Mouse (Mus musculus) hindbrain, embryonic 10.5 days (tissue): ENCODE measurements around the gene Heyl. TPM values are rescaled to one million over a fixed set of nuclear protein-coding genes. Genes with fewer than 3 reads are reported as not detected.

Experiments used
- DNase-seq: peaks from one replicate; pipeline ENCODE4 v3.0.0-alpha.2; 2017; ENCODE audit warnings: low spot score
- H3K27ac ChIP-seq: fragments of 300-500 bp; sonication (generic); 2 replicates; pipeline ENCODE4 v1.5.1; 2016; ENCODE audit warnings: mild to moderate bottlenecking, moderate library complexity
- H3K27me3 ChIP-seq: fragments of 300-500 bp; sonication (generic); 2 replicates; pipeline ENCODE4 v1.6.1; 2016; ENCODE audit warnings: mild to moderate bottlenecking; ENCODE audit not compliant: poor library complexity, insufficient read depth, severe bottlenecking
- H3K36me3 ChIP-seq: fragments of 300-500 bp; sonication (generic); 2 replicates; pipeline ENCODE4 v1.6.1; 2016; ENCODE audit warnings: mild to moderate bottlenecking, moderate library complexity
- H3K4me1 ChIP-seq: fragments of 300-500 bp; sonication (generic); replicated peaks from 2 replicates; pipeline ENCODE4 v1.6.1; 2016; ENCODE audit warnings: mild to moderate bottlenecking
- H3K4me3 ChIP-seq: fragments of 300-500 bp; sonication (generic); 2 replicates; pipeline ENCODE4 v1.5.1; 2016; ENCODE audit warnings: mild to moderate bottlenecking, moderate library complexity
- H3K9me3 ChIP-seq: fragments of 300-500 bp; sonication (generic); 2 replicates; pipeline ENCODE4 v1.6.1; 2016; ENCODE audit warnings: mild to moderate bottlenecking, moderate library complexity
- WGBS: fragments of 180-500 bp; shearing (Covaris S2); methylation state at CpG from one replicate; pipeline ENCODE4 v1.1.7; 2016; 5-methylcytosine and 5-hydroxymethylcytosine counted together
- polyA plus RNA-seq: library from polyadenylated mRNA; unstranded; fragments of >200 nt; fragmentation: Nextera tagmentation; extraction: Ambion mirVana; gene quantifications from 2 replicates; pipeline ENCODE4 v1.2.1, GENCODE M21; 2016

The Heyl gene
- 11.5 and 21.7 TPM in 2 replicates for polyA plus RNA-seq

DNA sequence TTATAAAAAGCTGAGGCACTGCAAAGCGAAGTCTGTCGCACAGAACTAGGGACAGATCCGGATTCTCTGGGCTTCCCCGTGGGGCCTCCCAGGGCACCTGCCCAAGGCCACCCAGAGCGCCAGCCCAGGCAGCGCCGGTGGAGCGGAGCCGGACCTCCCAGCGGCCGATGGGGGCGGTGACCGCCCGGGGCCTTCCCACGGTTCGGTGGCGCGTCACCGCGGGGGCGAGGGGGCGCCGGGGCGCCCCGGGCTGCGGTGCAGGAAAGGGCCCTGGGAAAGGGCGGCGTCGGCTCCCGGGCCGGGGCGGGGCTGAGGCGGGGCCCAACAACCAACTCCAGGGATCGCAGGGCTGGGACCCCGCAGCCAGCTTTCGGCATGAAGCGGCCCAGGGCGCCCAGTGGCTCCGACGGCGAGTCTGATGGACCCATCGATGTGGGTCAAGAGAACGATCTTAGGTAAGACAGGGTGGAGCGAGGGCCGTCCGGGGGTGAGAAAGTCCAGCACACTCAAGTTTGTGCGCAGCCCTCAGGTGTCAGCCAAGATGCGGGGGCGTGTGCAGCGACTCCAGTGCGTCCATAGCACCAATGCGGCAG lies at the start of gene Heyl:
Heyl (plus strand) TSS at position 65 of the 593 bp plus-strand sequence.
- WGBS = 2% methylated on average over 52 of the region's 52 CpGs
- peak; percentile 50 for DNase-seq
- Histone ChIP-seq H3K4me1 (peaks cover 51% of the 10 kb centered on the region), H3K9me3 (no peaks in the 10 kb centered on the region), H3K4me3 (peak within 1 kb of the TSS; percentile 60), H3K27me3 (peaks cover 92% of the 10 kb centered on the region), H3K36me3 (no peaks in the 10 kb centered on the region), H3K27ac (peak within 1 kb of the TSS; percentile 74)

DNA sequence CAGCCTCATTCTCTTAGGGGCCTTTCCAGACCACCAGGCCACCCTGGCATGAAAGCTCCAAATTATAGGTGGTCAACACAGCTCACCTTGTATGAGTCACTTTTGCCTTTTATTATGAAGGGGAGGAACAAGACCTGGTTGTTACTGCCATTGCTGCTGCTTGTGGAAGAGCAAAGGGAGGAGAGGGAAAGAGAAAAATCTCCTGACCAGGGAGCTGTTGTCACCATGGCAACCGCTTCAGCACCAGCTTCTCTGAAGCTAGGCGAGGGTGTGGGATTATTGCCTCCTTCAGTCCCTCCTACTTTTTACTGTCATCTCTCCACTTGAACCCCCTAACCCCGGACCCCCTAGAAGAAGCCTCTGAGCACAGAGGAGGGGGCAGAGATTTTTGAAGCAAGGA lies 48.5 kb upstream of the Heyl start:
- H3K27ac ChIP-seq = no peak overlapping the region
- H3K4me1 ChIP-seq = peaks cover 21% of the 10 kb centered on the region
- no peaks in the 10 kb centered on the region for H3K9me3 ChIP-seq
- no peaks in the 10 kb centered on the region for H3K36me3 ChIP-seq
- 47% methylated on average over 3 of the region's 3 CpGs for WGBS
- no peak for DNase-seq
- peaks cover 86% of the 10 kb centered on the region for H3K27me3 ChIP-seq
- no peak overlapping the region for H3K4me3 ChIP-seq

DNA sequence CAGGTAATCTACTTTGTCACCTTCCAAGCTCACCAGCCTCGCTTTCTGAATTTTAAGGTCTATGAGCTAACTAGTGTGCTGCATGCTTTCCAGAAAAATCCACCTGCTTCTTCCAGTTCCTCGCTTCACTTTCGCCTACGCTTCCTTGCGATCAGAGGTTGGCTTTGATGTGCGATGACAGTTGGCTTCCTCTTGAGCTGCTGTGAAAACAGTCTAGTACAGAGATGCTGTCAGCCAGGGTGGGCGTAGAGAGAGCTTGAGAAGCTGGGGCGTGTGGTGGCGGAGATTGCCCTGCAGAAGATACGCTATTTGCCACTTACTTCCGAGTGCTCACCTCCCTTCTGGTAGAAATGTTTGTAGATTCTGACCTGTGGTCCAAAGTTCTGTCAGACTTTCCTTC lies 41.0 kb upstream of the Heyl start:
- DNase-seq = no peak
- Histone ChIP-seq H3K4me1 (no peaks in the 10 kb centered on the region), H3K9me3 (no peaks in the 10 kb centered on the region), H3K27me3 (peaks cover 43% of the 10 kb centered on the region), H3K36me3 (no peaks in the 10 kb centered on the region), H3K27ac (no peak overlapping the region), H3K4me3 (no peak overlapping the region)
- WGBS = 82% methylated on average over 11 of the region's 11 CpGs

DNA sequence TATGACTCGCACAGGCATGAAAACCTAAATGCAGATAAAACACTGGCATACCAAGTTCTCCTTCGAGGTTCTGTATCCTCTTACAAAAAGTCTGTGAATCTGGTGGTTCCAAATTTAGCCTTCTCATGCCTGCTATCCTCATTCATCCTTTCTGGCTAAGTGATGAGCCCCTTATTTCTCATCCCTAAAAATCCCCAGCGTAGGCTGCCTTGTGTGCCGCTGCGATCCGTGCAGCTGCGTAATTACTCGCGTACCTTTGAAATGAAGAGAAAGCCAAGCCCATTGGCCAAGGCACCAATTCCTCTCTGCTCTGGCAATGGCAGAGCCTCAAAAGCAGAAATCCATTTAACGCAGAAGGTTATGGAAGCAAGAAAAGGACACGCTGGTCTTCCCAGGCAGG lies 39.6 kb upstream of the Heyl start:
- Histone ChIP-seq H3K27ac (no peak overlapping the region), H3K9me3 (no peaks in the 10 kb centered on the region), H3K4me3 (no peak overlapping the region), H3K27me3 (peaks cover 44% of the 10 kb centered on the region), H3K36me3 (no peaks in the 10 kb centered on the region), H3K4me1 (no peaks in the 10 kb centered on the region)
- WGBS = 92% methylated on average over 11 of the region's 11 CpGs
- no peak for DNase-seq

DNA sequence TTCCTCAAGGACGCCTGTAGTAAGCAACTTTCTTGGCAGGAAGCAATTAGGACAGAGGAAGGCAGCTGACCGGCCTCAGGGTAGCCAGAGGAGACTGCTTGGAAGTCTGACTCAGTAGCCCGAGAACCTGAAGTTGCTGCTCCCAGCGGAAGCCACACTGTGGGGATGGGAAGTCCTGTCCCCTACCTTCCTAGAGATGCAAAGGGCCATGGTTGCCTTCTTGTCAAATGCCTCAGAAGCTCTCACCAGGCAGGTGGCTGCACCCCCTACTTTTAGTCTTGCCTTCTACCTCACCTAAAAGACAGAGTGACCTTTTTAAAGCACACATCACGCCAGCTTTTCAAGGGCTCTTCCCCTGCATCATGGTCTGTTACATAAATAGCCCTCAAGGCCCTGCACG lies 36.7 kb upstream of the Heyl start:
- Histone ChIP-seq H3K27ac (no peak overlapping the region), H3K9me3 (no peaks in the 10 kb centered on the region), H3K4me3 (no peak overlapping the region), H3K4me1 (peaks cover 11% of the 10 kb centered on the region), H3K36me3 (no peaks in the 10 kb centered on the region), H3K27me3 (peaks cover 65% of the 10 kb centered on the region)
- no peak for DNase-seq
- WGBS = 69% methylated on average over 6 of the region's 6 CpGs

DNA sequence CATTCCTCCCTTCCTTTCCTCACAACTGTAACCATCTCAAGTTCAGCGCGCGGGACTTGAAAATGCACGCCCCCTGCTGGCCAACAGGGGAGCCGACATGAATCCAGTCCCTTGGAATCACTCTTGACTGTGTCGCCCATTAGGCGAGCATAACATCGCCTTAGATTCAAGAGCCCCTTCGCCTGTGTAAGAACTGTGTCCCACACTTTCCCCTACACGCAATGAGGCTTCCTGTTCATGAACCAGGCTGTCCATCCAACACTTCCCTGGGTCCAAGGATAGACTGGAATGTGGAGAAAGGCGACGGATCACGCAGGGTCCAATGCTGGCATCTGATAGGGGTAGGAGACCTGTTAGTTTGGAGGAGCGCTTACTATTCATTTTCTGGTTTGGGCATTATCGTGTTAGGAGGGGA lies 32.6 kb upstream of the Heyl start:
- Histone ChIP-seq H3K4me3 (peak overlapping the region; percentile 60), H3K27me3 (peaks cover 69% of the 10 kb centered on the region), H3K4me1 (peaks cover 16% of the 10 kb centered on the region), H3K9me3 (no peaks in the 10 kb centered on the region), H3K27ac (no peak overlapping the region), H3K36me3 (no peaks in the 10 kb centered on the region)
- 3% methylated on average over 15 of the region's 15 CpGs for WGBS
- peak; percentile 75 for DNase-seq

DNA sequence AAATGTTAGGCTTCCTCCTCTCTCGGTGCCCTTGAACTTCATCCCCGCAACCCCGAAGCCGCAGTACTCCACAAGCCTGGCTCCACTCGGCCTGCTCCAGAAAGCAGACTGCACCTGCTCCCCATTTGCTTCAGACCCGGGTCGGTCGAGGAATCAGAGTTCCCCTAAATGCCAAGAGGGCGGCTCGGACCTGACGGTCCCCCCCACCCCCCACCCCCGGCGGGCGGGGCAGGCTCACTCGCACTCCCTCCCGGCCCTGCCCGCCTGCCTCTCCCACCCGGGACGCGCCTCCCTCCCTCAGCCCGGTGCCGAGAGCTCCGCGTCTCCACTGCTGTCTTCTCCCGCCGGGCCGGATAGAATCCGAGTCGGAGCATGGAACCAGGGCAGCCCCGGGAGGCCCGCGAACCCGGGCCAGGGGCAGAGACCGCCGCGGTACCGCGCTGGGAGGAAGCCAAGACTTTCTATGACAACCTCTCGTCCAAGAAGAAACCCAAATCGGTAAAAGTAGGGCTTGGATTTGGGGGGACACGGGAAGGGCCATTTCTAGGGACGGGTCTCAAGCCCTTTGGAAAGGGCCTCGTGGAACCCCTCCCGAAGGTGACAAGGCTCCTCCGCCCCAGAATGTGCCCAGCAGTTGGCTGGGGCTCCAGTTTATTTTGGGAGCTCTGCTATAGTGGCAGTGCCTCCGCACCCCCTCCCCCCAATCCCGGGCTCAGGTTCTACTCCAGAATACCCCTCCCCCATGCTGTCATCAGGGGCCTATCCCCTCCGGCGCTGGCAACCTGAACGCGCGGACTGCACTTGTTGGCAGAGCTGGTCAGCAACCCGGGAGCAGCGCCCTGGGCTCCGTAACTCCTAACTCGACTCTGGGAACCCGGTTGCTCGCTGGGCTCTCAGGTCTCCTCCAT lies 31.9 kb upstream of the Heyl start, which contains the start of gene Nt5c1a:
Nt5c1a (plus strand) TSS at position 319 of the 908 bp plus-strand sequence.
- peak; percentile 46 for DNase-seq
- peak within 1 kb of the TSS; percentile 37 for H3K27ac ChIP-seq
- H3K4me3 ChIP-seq = peak within 1 kb of the TSS; percentile 60
- no peaks in the 10 kb centered on the region for H3K36me3 ChIP-seq
- H3K4me1 ChIP-seq = peaks cover 16% of the 10 kb centered on the region
- WGBS = 1% methylated on average over 58 of the region's 58 CpGs
- peaks cover 63% of the 10 kb centered on the region for H3K27me3 ChIP-seq
- no peaks in the 10 kb centered on the region for H3K9me3 ChIP-seq

DNA sequence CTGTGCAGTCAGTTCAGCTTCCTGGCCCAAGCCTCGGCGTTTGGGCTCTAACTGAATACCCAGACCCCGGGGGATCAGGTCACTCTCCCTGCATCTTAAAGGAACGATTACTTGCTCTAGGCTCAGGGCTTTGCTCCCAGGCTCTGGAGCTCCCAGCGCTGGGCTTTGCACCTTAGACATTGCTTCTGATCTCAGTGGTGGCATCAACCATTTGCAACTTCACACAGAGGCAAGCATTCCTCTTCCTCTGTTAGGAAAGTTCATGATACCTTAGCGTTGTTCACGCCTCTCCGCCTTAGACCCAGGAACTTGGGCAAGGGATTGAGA lies 31.3 kb upstream of the Heyl start:
- DNase-seq = no peak
- peaks cover 61% of the 10 kb centered on the region for H3K27me3 ChIP-seq
- 5% methylated on average over 8 of the region's 8 CpGs for WGBS
- no peaks in the 10 kb centered on the region for H3K9me3 ChIP-seq
- H3K36me3 ChIP-seq = no peaks in the 10 kb centered on the region
- H3K27ac ChIP-seq = no peak overlapping the region
- peaks cover 16% of the 10 kb centered on the region for H3K4me1 ChIP-seq
- H3K4me3 ChIP-seq = peak overlapping the region; percentile 60

DNA sequence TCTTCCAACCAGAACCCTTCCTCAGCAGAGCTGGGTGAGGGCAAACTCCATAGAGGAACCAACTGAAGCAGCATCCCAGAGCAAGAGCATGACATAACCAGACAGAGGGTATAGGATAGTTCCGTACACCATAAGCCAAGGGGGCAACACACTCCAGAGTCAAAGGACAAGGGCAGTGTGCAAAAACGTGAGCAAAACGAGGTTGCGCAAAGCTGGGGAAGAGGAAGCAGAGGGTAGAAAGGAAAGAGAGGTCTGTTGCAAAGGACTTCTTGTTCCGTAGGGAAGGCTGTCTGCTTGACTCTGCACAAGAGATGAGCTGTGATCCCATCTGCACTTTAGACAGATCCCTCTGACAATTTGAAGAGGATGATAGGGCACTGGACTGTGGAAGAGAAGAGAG lies 26.0 kb upstream of the Heyl start:
- WGBS = 83% methylated on average over 5 of the region's 5 CpGs
- Histone ChIP-seq H3K4me1 (no peaks in the 10 kb centered on the region), H3K4me3 (no peak overlapping the region), H3K36me3 (no peaks in the 10 kb centered on the region), H3K27me3 (peaks cover 31% of the 10 kb centered on the region), H3K27ac (no peak overlapping the region), H3K9me3 (no peaks in the 10 kb centered on the region)
- DNase-seq = no peak

DNA sequence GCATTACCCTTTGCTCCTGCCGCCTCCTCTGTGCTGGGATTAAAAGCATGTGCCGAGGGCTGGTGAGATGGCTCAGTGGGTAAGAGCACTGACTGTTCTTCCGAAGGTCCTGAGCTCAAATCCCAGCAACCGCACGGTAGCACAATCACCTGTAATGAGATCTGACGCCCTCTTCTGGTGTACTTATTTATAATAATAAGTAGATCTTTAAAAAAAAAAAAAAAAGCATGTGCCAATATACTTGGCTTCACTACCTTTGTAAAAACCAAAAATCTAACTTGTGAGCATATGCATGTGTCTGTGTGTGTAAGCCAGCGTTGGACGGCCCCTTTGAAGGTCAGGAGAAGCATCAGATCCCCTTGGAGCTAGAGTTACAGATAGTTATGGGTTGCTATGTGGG lies 22.4 kb upstream of the Heyl start:
- WGBS = 58% methylated on average over 8 of the region's 8 CpGs
- no peak for DNase-seq
- H3K4me1 ChIP-seq = peaks cover 12% of the 10 kb centered on the region; the same call in 1 of the 2 replicates
- H3K27ac ChIP-seq = no peak overlapping the region
- no peaks in the 10 kb centered on the region for H3K9me3 ChIP-seq
- H3K4me3 ChIP-seq = no peak overlapping the region
- H3K27me3 ChIP-seq = peaks cover 16% of the 10 kb centered on the region
- no peaks in the 10 kb centered on the region for H3K36me3 ChIP-seq

DNA sequence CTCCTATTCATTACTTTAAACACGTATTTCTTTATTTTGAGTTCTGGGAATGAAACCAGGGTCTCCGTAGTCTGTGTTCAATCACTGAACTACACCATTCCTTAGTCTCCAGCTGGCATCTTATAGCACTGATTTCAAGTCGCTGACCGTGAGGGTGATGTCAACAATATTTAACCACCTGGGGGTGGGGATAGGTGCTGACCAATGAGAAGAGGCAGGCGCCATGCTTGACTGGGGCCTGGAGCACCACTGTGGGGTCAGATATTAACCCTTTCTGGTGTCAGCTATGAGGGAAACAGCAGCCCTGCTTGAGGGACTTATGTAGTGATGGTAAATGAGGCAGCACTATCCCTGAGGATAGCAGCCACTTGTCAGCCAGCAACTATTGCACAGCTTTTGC lies 21.9 kb upstream of the Heyl start:
- H3K36me3 ChIP-seq = no peaks in the 10 kb centered on the region
- no peak overlapping the region for H3K27ac ChIP-seq
- H3K27me3 ChIP-seq = peaks cover 16% of the 10 kb centered on the region
- DNase-seq = no peak
- 70% methylated on average over 5 of the region's 5 CpGs for WGBS
- no peak overlapping the region for H3K4me3 ChIP-seq
- no peaks in the 10 kb centered on the region for H3K9me3 ChIP-seq
- H3K4me1 ChIP-seq = peaks cover 12% of the 10 kb centered on the region; the same call in 1 of the 2 replicates

DNA sequence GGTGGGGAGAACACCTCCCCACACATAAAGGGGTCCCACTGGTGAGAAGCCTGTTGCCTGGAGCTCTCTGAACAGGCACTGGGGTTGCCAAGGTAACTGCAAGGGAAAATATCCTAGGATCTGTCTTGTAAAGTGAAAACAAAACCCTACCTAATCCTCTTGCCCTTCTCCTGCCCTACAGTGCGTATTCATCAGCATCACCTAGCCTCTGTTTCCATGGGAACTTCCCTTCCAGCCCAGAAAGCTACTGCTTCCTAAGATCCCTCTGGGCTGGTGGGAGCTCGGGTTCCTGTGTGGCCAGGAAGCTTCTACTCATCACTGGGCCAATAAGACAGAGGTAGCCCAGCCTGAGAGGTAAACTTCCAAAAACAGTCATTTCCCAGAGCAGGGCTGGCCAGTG lies 21.0 kb upstream of the Heyl start:
- 59% methylated on average over 2 of the region's 2 CpGs for WGBS
- no peak for DNase-seq
- H3K4me3 ChIP-seq = no peak overlapping the region
- no peaks in the 10 kb centered on the region for H3K9me3 ChIP-seq
- H3K36me3 ChIP-seq = no peaks in the 10 kb centered on the region
- no peak overlapping the region for H3K27ac ChIP-seq
- peaks cover 12% of the 10 kb centered on the region; the same call in 1 of the 2 replicates for H3K4me1 ChIP-seq
- peaks cover 12% of the 10 kb centered on the region for H3K27me3 ChIP-seq

DNA sequence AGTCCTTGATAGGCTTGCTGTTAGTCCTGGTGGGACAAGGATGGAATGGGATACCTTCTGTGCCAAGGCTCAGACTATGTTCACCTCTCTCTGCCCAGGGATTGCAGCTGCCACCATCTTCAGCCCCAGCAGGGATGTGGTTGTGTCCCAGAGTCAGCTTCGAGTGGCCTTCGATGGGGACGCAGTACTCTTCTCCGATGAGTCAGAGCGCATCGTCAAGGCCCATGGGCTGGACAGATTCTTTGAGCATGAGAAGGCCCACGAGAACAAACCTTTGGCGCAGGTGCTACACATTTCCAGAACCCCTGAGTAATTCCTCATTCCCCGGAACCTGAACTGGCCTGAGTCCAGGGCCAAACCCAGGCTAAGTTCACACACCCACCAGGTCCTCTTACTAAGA lies 19.4 kb upstream of the Heyl start:
- DNase-seq = no peak

More for the DNA sequence above, 19.4 kb upstream of the Heyl start:
- H3K9me3 ChIP-seq = no peaks in the 10 kb centered on the region
- peaks cover 12% of the 10 kb centered on the region; the same call in 1 of the 2 replicates for H3K4me1 ChIP-seq
- H3K27me3 ChIP-seq = peaks cover 15% of the 10 kb centered on the region
- no peak overlapping the region for H3K27ac ChIP-seq
- H3K4me3 ChIP-seq = no peak overlapping the region
- H3K36me3 ChIP-seq = no peaks in the 10 kb centered on the region
- WGBS = 93% methylated on average over 9 of the region's 9 CpGs
